Mouse (Mus musculus) kidney, postnatal 25 days (tissue): ENCODE results near the gene Dgat2.

Experiments used
- DNase-seq, 2 experiments: peaks; one replicate each; pipeline ENCODE4 v3.0.0; 2021; ENCODE audit warnings: mixed read lengths in 2 of 2

The Dgat2 gene

GRCm38 (mm10) chr7:99191411-99191810, 8.9 kb upstream of the Dgat2 start:
- DNase-seq = no peak

GRCm38 (mm10) chr7:99189885-99190284, 7.4 kb upstream of the Dgat2 start:
- DNase-seq = no peak

- no peak for DNase-seq
These were observed 6.1 kb upstream of the Dgat2 start for GRCm38 (mm10) chr7:99188630-99189029.

- no peak for DNase-seq
These were observed 4.9 kb upstream of the Dgat2 start for GRCm38 (mm10) chr7:99187451-99187850.

GRCm38 (mm10) chr7:99185405-99185804, 2.9 kb upstream of the Dgat2 start:
- DNase-seq = no peak

GRCm38 (mm10) chr7:99183751-99184150, 1.2 kb upstream of the Dgat2 start:
- DNase-seq = no peak

- DNase-seq = peak; percentile 63 to 77
These were observed 694 bp downstream of the Dgat2 start for GRCm38 (mm10) chr7:99181619-99182431.

GRCm38 (mm10) chr7:99180162-99180561, 2.4 kb downstream of the Dgat2 start:
- no peak for DNase-seq

GRCm38 (mm10) chr7:99179271-99179670, 3.2 kb downstream of the Dgat2 start:
- DNase-seq = no peak

GRCm38 (mm10) chr7:99177386-99177785, 5.1 kb downstream of the Dgat2 start:
- DNase-seq = no peak

GRCm38 (mm10) chr7:99175666-99176065, 6.9 kb downstream of the Dgat2 start:
- no peak for DNase-seq

GRCm38 (mm10) chr7:99175118-99175517, 7.4 kb downstream of the Dgat2 start:
- no peak for DNase-seq

GRCm38 (mm10) chr7:99174006-99174405, 8.5 kb downstream of the Dgat2 start:
- DNase-seq = no peak

- DNase-seq = peak; percentile 55 to 59
These were observed 9.6 kb downstream of the Dgat2 start for GRCm38 (mm10) chr7:99172898-99173297.

GRCm38 (mm10) chr7:99171730-99172463, 10.6 kb downstream of the Dgat2 start:
- DNase-seq = no peak

- DNase-seq = peak in 1 of 2 experiments; percentile 45
These were observed 12.0 kb downstream of the Dgat2 start for GRCm38 (mm10) chr7:99170519-99170918.

- no peak for DNase-seq
These were observed 12.7 kb downstream of the Dgat2 start for GRCm38 (mm10) chr7:99169717-99170403.

- DNase-seq = no peak
These were observed 13.8 kb downstream of the Dgat2 start for GRCm38 (mm10) chr7:99168756-99169155.

- peak; percentile 82 to 96 for DNase-seq
These were observed 14.6 kb downstream of the Dgat2 start for GRCm38 (mm10) chr7:99167939-99168338.

GRCm38 (mm10) chr7:99166159-99166558, 16.4 kb downstream of the Dgat2 start:
- no peak for DNase-seq

- peak in 1 of 2 experiments; percentile 58 for DNase-seq
These were observed 17.6 kb downstream of the Dgat2 start for GRCm38 (mm10) chr7:99164873-99165410.

GRCm38 (mm10) chr7:99162462-99162861, 20.1 kb downstream of the Dgat2 start:
- DNase-seq = peak in 1 of 2 experiments; percentile 19

- DNase-seq = peak in 1 of 2 experiments; percentile 53
These were observed 20.6 kb downstream of the Dgat2 start for GRCm38 (mm10) chr7:99161961-99162360.
